Mouse (Mus musculus) macrophage (primary cell): ENCODE results near the gene Chst12. TPM values are rescaled to one million over a fixed set of nuclear protein-coding genes. Genes with fewer than 3 reads are reported as not detected.
A peak's percentile ranks its signal among the peaks of the same experiment; 100 is the strongest.

Source experiments
- H3K27ac ChIP-seq: fragments of 350-480 bp; formaldehyde crosslinking; 2 replicates; pipeline ENCODE4 v1.9.0; 2021
- H3K36me3 ChIP-seq: fragments of 350-480 bp; formaldehyde crosslinking; 2 replicates; pipeline ENCODE4 v1.9.0; 2021; ENCODE audit errors: inconsistent target
- H3K4me3 ChIP-seq: fragments of 350-480 bp; formaldehyde crosslinking; 2 replicates; pipeline ENCODE4 v1.9.0; 2021; ENCODE audit errors: inconsistent target
- H3K79me2 ChIP-seq: fragments of 350-480 bp; formaldehyde crosslinking; 2 replicates; pipeline ENCODE4 v1.9.0; 2021; ENCODE audit errors: inconsistent target
- WGBS: methylation state at CpG from one replicate; pipeline ENCODE4 v1.1.7; 2026; ENCODE audit warnings: inconsistent platforms; ENCODE audit not compliant: missing documents; 5-methylcytosine and 5-hydroxymethylcytosine counted together
- polyA plus RNA-seq: library from polyadenylated mRNA; stranded (reverse); fragments of 250-400 nt; gene quantifications from 3 replicates; pipeline ENCODE4 v1.2.4, GENCODE M21; 2018; ENCODE audit warnings: inconsistent platforms

Gene Chst12
- polyA plus RNA-seq, 1 experiment from 2014 or later = 56.4 TPM

- 5% methylated on average over 8 of the region's 8 CpGs for WGBS
- H3K4me3 ChIP-seq = peak overlapping the region; percentile 94; the same call in 1 of the 2 replicates
- no peaks in the 10 kb centered on the region for H3K36me3 ChIP-seq
- H3K79me2 ChIP-seq = peaks cover 83% of the 10 kb centered on the region
- H3K27ac ChIP-seq = peak overlapping the region; percentile 82
Measured at GRCm38 (mm10) chr5:140508686-140509085, 3.3 kb downstream of the Chst12 start.

GRCm38 (mm10) chr5:140509204-140509603 lies 3.9 kb downstream of the Chst12 start:
- Histone ChIP-seq H3K79me2 (peaks cover 88% of the 10 kb centered on the region), H3K27ac (peak overlapping the region; percentile 82), H3K36me3 (no peaks in the 10 kb centered on the region), H3K4me3 (peak overlapping the region; percentile 94; the same call in 1 of the 2 replicates)
- WGBS = 44% methylated on average over 9 of the region's 9 CpGs

GRCm38 (mm10) chr5:140510012-140511000 lies 5.0 kb downstream of the Chst12 start:
- no peak overlapping the region for H3K27ac ChIP-seq
- H3K79me2 ChIP-seq = peaks cover 99% of the 10 kb centered on the region
- H3K36me3 ChIP-seq = no peaks in the 10 kb centered on the region
- no peak overlapping the region for H3K4me3 ChIP-seq
- WGBS = 64% methylated on average over 21 of the region's 27 CpGs

- 45% methylated on average over 8 of the region's 8 CpGs for WGBS
- H3K4me3 ChIP-seq = no peak overlapping the region
- H3K79me2 ChIP-seq = peaks cover 100% of the 10 kb centered on the region
- H3K27ac ChIP-seq = no peak overlapping the region
- H3K36me3 ChIP-seq = no peaks in the 10 kb centered on the region
Measured at GRCm38 (mm10) chr5:140513921-140514320, 8.6 kb downstream of the Chst12 start.

GRCm38 (mm10) chr5:140514799-140515486 lies 9.6 kb downstream of the Chst12 start:
- Histone ChIP-seq H3K27ac (no peak overlapping the region), H3K36me3 (0 out of 2 replicates have a peak, but pooled peaks cover 3% of the 10 kb centered on the region), H3K79me2 (peaks cover 100% of the 10 kb centered on the region), H3K4me3 (no peak overlapping the region)
- WGBS = 29% methylated on average over 6 of the region's 7 CpGs

- Histone ChIP-seq H3K79me2 (peaks cover 100% of the 10 kb centered on the region), H3K36me3 (0 out of 2 replicates have a peak, but pooled peaks cover 4% of the 10 kb centered on the region), H3K4me3 (no peak overlapping the region), H3K27ac (no peak overlapping the region)
- WGBS = 86% methylated on average over 21 of the region's 21 CpGs
Measured at GRCm38 (mm10) chr5:140517159-140517920, 12.0 kb downstream of the Chst12 start.

- no peak overlapping the region for H3K4me3 ChIP-seq
- peaks cover 100% of the 10 kb centered on the region for H3K79me2 ChIP-seq
- no peak overlapping the region for H3K27ac ChIP-seq
- 79% methylated on average over 4 of the region's 4 CpGs for WGBS
- peaks cover 4% of the 10 kb centered on the region; the same call in 1 of the 2 replicates for H3K36me3 ChIP-seq
Measured at GRCm38 (mm10) chr5:140517921-140518230, 12.5 kb downstream of the Chst12 start.

- WGBS = 94% methylated on average over 1 of the region's 1 CpGs
- Histone ChIP-seq H3K27ac (no peak overlapping the region), H3K36me3 (peaks cover 30% of the 10 kb centered on the region), H3K79me2 (peaks cover 95% of the 10 kb centered on the region), H3K4me3 (no peak overlapping the region)
Measured at GRCm38 (mm10) chr5:140521196-140521595, 15.8 kb downstream of the Chst12 start.

GRCm38 (mm10) chr5:140526754-140527153 lies 21.4 kb downstream of the Chst12 start:
- peaks cover 39% of the 10 kb centered on the region for H3K79me2 ChIP-seq
- H3K27ac ChIP-seq = no peak overlapping the region
- WGBS = 96% methylated on average over 2 of the region's 2 CpGs
- peaks cover 40% of the 10 kb centered on the region for H3K36me3 ChIP-seq
- no peak overlapping the region for H3K4me3 ChIP-seq

GRCm38 (mm10) chr5:140538111-140538683 lies 32.8 kb downstream of the Chst12 start:
- Histone ChIP-seq H3K4me3 (no peak overlapping the region), H3K79me2 (no peaks in the 10 kb centered on the region), H3K36me3 (no peaks in the 10 kb centered on the region), H3K27ac (no peak overlapping the region)
- WGBS = 93% methylated on average over 13 of the region's 13 CpGs

- no peak overlapping the region for H3K27ac ChIP-seq
- no peaks in the 10 kb centered on the region for H3K79me2 ChIP-seq
- 15% methylated on average over 8 of the region's 8 CpGs for WGBS
- no peaks in the 10 kb centered on the region for H3K36me3 ChIP-seq
- H3K4me3 ChIP-seq = no peak overlapping the region
Measured at GRCm38 (mm10) chr5:140540106-140540505, 34.8 kb downstream of the Chst12 start.

GRCm38 (mm10) chr5:140542811-140543575 lies 37.6 kb downstream of the Chst12 start:
- Histone ChIP-seq H3K36me3 (no peaks in the 10 kb centered on the region), H3K27ac (no peak overlapping the region), H3K4me3 (no peak overlapping the region), H3K79me2 (no peaks in the 10 kb centered on the region)
- WGBS = 89% methylated on average over 9 of the region's 9 CpGs

- no peak overlapping the region for H3K27ac ChIP-seq
- H3K36me3 ChIP-seq = no peaks in the 10 kb centered on the region
- WGBS = 91% methylated on average over 6 of the region's 6 CpGs
- no peak overlapping the region for H3K4me3 ChIP-seq
- H3K79me2 ChIP-seq = no peaks in the 10 kb centered on the region
Measured at GRCm38 (mm10) chr5:140545651-140546050, 40.3 kb downstream of the Chst12 start.
